Mouse (Mus musculus): ENCODE data around the gene Emilin2. TPM values are rescaled to one million over a fixed set of nuclear protein-coding genes. Genes with fewer than 3 reads are reported as not detected.

The Emilin2 gene
- polyA plus RNA-seq, 2 experiments, result 17.3 to 24.1 TPM

DNA sequence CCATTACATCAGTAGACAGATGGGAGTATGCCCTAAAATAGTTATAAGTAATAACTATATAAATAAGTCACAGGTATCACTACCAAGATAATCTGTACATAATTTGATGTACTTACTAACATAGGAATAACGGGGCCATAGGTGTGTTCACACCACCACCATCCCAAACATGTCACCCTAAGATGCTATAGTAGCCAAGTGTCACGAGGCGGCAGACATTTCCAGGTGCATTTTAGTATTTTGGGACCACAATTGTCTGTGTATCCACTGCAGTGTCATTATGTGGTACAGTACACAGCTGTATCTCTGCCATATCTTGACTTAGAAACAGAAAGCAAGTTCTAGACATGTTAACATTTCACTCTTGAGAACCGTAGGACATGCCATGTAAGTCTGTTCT, 78.6 kb downstream of the Emilin2 start:
- Histone ChIP-seq H3K4me3 (ENCODE audit: insufficient read depth in 1 of 2, low read depth in 2 of 2, low read length in 2 of 2) (no peak overlapping the region), H3K27ac (peak overlapping the region; percentile 80), H3K36me3 (replicated peaks; ENCODE audit: control insufficient read depth, insufficient read depth, low read depth) (peaks cover 70% of the 10 kb centered on the region), H3K9ac (replicated peaks) (no peak overlapping the region), H3K9me3 (ENCODE audit: control insufficient read depth, low read length) (no peaks in the 10 kb centered on the region), H3K4me2 (ENCODE audit: low read depth) (no peak overlapping the region), H3K4me1 (replicated peaks; ENCODE audit: control insufficient read depth in 2 of 2, insufficient read depth in 2 of 2, low read length in 1 of 2) (peaks cover 39 to 40% of the 10 kb centered on the region in 2 experiments), H3K27me3 (ENCODE audit: control insufficient read depth, insufficient read depth, low read length) (no peaks in the 10 kb centered on the region)
- ATAC-seq (ENCODE audit: insufficient read depth) (no peak), DNase-seq (ENCODE audit: low read depth in 3 of 3, low spot score in 3 of 3) (no peak)
- 88% methylated on average over 4 of the region's 4 CpGs for WGBS (ENCODE audit: insufficient replicate concordance)
- TF ChIP-seq EP300 (IDR thresholded peaks at IDR 0.05; ENCODE audit: low read depth), result no peak
- TF ChIP-seq CTCF (IDR thresholded peaks at IDR 0.05; ENCODE audit: low read depth), result no peak

- DNase-seq (ENCODE audit: low read depth in 3 of 3, low spot score in 3 of 3) (no peak), ATAC-seq (ENCODE audit: insufficient read depth) (no peak)
- Histone ChIP-seq H3K9ac (replicated peaks) (no peak overlapping the region), H3K4me3 (ENCODE audit: insufficient read depth in 1 of 2, low read depth in 2 of 2, low read length in 2 of 2) (no peak overlapping the region), H3K27me3 (ENCODE audit: control insufficient read depth, insufficient read depth, low read length) (no peaks in the 10 kb centered on the region), H3K27ac (no peak overlapping the region), H3K4me1 (replicated peaks; ENCODE audit: control insufficient read depth in 2 of 2, insufficient read depth in 2 of 2, low read length in 1 of 2) (peaks cover 27 to 28% of the 10 kb centered on the region in 2 experiments), H3K4me2 (ENCODE audit: low read depth) (no peak overlapping the region), H3K9me3 (ENCODE audit: control insufficient read depth, low read length) (no peaks in the 10 kb centered on the region), H3K36me3 (replicated peaks; ENCODE audit: control insufficient read depth, insufficient read depth, low read depth) (peaks cover 64% of the 10 kb centered on the region)
- TF ChIP-seq CTCF (IDR thresholded peaks at IDR 0.05; ENCODE audit: low read depth), result peak; percentile 53
- no peak for TF ChIP-seq EP300 (IDR thresholded peaks at IDR 0.05; ENCODE audit: low read depth)
- WGBS (ENCODE audit: insufficient replicate concordance), result 83% methylated on average over 2 of the region's 2 CpGs
These were observed 79.8 kb downstream of the Emilin2 start for GRCm38 (mm10) chr17:71231998-71232397.

DNA sequence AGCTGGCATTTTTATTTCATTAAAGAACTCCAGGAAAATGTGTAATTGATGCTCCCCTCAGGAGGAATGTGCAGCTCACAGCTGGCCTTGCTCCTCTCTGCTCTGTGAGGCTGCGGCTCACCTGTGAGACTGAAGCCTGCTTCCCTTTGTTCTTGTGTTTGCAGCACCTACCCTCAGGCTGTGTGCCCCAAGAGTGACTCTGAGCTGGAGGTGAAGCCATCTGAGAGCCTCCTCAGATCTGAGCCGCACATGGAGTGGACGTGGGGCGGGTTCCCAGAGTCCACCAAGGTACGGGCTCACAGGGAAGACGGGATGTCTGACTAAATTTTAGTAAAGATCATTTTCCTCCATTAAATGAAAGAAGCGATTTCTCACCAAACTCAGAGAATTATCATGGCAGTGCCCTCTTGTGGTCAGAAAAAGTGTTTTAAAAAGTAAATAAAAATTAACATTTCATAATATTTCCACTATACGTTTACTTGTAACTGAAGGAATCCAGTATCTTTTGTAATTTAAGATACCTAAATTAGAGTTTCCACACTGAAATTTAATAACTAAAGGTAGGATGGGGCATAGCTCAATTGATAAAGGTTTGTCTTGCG, 81.6 kb downstream of the Emilin2 start:
- Histone ChIP-seq H3K4me3 (ENCODE audit: insufficient read depth in 1 of 2, low read depth in 2 of 2, low read length in 2 of 2) (no peak overlapping the region), H3K27me3 (ENCODE audit: control insufficient read depth, insufficient read depth, low read length) (no peaks in the 10 kb centered on the region), H3K27ac (peak overlapping the region; percentile 39), H3K9me3 (ENCODE audit: control insufficient read depth, low read length) (no peaks in the 10 kb centered on the region), H3K9ac (replicated peaks) (no peak overlapping the region), H3K4me1 (replicated peaks; ENCODE audit: control insufficient read depth in 2 of 2, insufficient read depth in 2 of 2, low read length in 1 of 2) (peaks cover 11 to 12% of the 10 kb centered on the region in 2 experiments), H3K36me3 (replicated peaks; ENCODE audit: control insufficient read depth, insufficient read depth, low read depth) (peaks cover 68% of the 10 kb centered on the region), H3K4me2 (ENCODE audit: low read depth) (no peak overlapping the region)
- 0 out of 2 replicates have a peak, but pooled peaks have one; percentile 9 for TF ChIP-seq EP300 (IDR thresholded peaks at IDR 0.05; ENCODE audit: low read depth)
- peak; percentile 22 for TF ChIP-seq CTCF (IDR thresholded peaks at IDR 0.05; ENCODE audit: low read depth)
- ATAC-seq (ENCODE audit: insufficient read depth) (no peak), DNase-seq (ENCODE audit: low read depth in 3 of 3, low spot score in 3 of 3) (no peak)
- WGBS (ENCODE audit: insufficient replicate concordance), result 79% methylated on average over 9 of the region's 9 CpGs

- Histone ChIP-seq H3K4me1 (replicated peaks; ENCODE audit: control insufficient read depth in 2 of 2, insufficient read depth in 2 of 2, low read length in 1 of 2) (peaks cover 5 to 8% of the 10 kb centered on the region in 2 experiments), H3K4me3 (ENCODE audit: insufficient read depth in 1 of 2, low read depth in 2 of 2, low read length in 2 of 2) (no peak overlapping the region), H3K36me3 (replicated peaks; ENCODE audit: control insufficient read depth, insufficient read depth, low read depth) (peaks cover 68% of the 10 kb centered on the region), H3K27me3 (ENCODE audit: control insufficient read depth, insufficient read depth, low read length) (no peaks in the 10 kb centered on the region), H3K9ac (replicated peaks) (no peak overlapping the region), H3K9me3 (ENCODE audit: control insufficient read depth, low read length) (no peaks in the 10 kb centered on the region), H3K4me2 (ENCODE audit: low read depth) (no peak overlapping the region), H3K27ac (no peak overlapping the region)
- TF ChIP-seq EP300 (IDR thresholded peaks at IDR 0.05; ENCODE audit: low read depth), result no peak
- no peak for TF ChIP-seq CTCF (IDR thresholded peaks at IDR 0.05; ENCODE audit: low read depth)
- 88% methylated on average over 7 of the region's 7 CpGs for WGBS (ENCODE audit: insufficient replicate concordance)
- DNase-seq (ENCODE audit: low read depth in 3 of 3, low spot score in 3 of 3) (no peak), ATAC-seq (ENCODE audit: insufficient read depth) (no peak)
These were observed 83.1 kb downstream of the Emilin2 start for GRCm38 (mm10) chr17:71228651-71229050.

DNA sequence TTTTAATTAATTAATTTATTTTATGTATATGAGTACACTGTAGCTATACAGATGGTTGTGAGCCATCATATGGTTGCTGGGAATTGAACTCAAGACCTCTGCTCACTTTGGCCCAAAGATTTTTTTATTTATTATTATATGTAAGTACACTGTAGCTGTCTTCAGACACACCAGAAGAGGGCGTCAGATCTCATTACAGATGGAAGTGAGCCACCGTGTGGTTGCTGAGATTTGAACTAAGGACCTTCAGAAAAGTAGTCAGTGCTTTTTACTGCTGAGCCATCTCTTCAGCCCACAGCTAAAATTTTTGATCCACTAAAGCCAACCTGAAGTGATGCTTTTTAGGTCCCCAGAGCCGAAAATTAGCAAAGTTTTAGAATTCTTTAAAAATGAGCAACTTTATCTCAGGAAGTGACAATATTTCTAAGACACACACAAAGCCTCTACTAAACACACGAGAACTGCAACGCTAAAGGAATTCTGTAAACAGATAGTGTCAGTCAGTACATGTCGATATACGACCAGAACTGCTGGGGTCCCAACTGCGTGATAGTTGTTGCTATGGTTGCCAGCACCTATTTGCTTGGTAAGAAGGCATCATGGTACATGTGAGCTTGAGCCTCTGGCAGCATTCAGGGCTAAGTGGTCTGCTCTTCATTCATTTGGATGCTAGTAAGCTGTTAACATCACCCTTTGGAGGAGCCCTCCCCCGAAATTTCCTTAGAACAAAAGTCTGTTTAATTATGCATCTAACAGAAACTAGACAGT, 84.5 kb downstream of the Emilin2 start:
- no peak overlapping the region for H3K27ac ChIP-seq
- ATAC-seq (ENCODE audit: insufficient read depth), result no peak
- H3K27me3 ChIP-seq (ENCODE audit: control insufficient read depth, insufficient read depth, low read length), result no peaks in the 10 kb centered on the region
- peaks cover 65% of the 10 kb centered on the region for H3K36me3 ChIP-seq (replicated peaks; ENCODE audit: control insufficient read depth, insufficient read depth, low read depth)
- H3K9ac ChIP-seq (replicated peaks), result no peak overlapping the region
- WGBS (ENCODE audit: insufficient replicate concordance), result 75% methylated on average over 9 of the region's 9 CpGs
- TF ChIP-seq CTCF (IDR thresholded peaks at IDR 0.05; ENCODE audit: low read depth) (no peak), EP300 (IDR thresholded peaks at IDR 0.05; ENCODE audit: low read depth) (no peak)
- no peak overlapping the region for H3K4me3 ChIP-seq (ENCODE audit: insufficient read depth in 1 of 2, low read depth in 2 of 2, low read length in 2 of 2)
- no peaks in the 10 kb centered on the region for H3K9me3 ChIP-seq (ENCODE audit: control insufficient read depth, low read length)
- H3K4me2 ChIP-seq (ENCODE audit: low read depth), result no peak overlapping the region
- no peak for DNase-seq (ENCODE audit: low read depth in 3 of 3, low spot score in 3 of 3)
- H3K4me1 ChIP-seq (replicated peaks; ENCODE audit: control insufficient read depth in 2 of 2, insufficient read depth in 2 of 2, low read length in 1 of 2), result peaks cover 3 to 8% of the 10 kb centered on the region in 2 experiments; a peak in 3 of 4 replicates
